Mouse (Mus musculus): ENCODE results near the gene Vat1l.

- TF ChIP-seq CTCF (IDR thresholded peaks at IDR 0.05; ENCODE audit: low read depth): no peak
- no peak for TF ChIP-seq EP300 (optimal IDR thresholded peaks at IDR 0.05)
Observed at GRCm38 (mm10) chr8:114374390-114374789, 169.0 kb downstream of the Vat1l start.
